Mouse (Mus musculus): ENCODE data around the gene Efna1. TPM values are rescaled to one million over a fixed set of nuclear protein-coding genes. Genes with fewer than 3 reads are reported as not detected.
A peak's percentile ranks its signal among the peaks of the same experiment; 100 is the strongest.

Gene Efna1
- polyA plus RNA-seq, 1 experiment from 2014 or later: 174 TPM

GRCm38 (mm10) chr3:89229276-89229675, 51.7 kb downstream of the Efna1 start:
- peak; percentile 75 for DNase-seq (ENCODE audit: low spot score)
- no peaks in the 10 kb centered on the region for H3K9me3 ChIP-seq (ENCODE audit: low read length)
- no peaks in the 10 kb centered on the region for H3K36me3 ChIP-seq (ENCODE audit: insufficient read depth, low read length)
- 37% methylated on average over 4 of the region's 4 CpGs for WGBS
- H3K9ac ChIP-seq (replicated peaks; ENCODE audit: low read depth): no peak overlapping the region; the same call in 1 of the 2 replicates
- H3K27me3 ChIP-seq (replicated peaks; ENCODE audit: insufficient read depth, low read length): no peaks in the 10 kb centered on the region
- no peak for TF ChIP-seq CTCF (IDR thresholded peaks at IDR 0.05)
- no peak for TF ChIP-seq EP300 (IDR thresholded peaks at IDR 0.05)
- peak overlapping the region; percentile 85 for H3K27ac ChIP-seq (ENCODE audit: low read length)
- H3K4me3 ChIP-seq (ENCODE audit: low read depth, low read length): peak overlapping the region; percentile 36
- ATAC-seq: no peak
- peak overlapping the region; percentile 69 for H3K4me2 ChIP-seq (replicated peaks; ENCODE audit: low read depth, low read length)
- H3K4me1 ChIP-seq (ENCODE audit: insufficient read depth, low read depth, low read length): peaks cover 18% of the 10 kb centered on the region

GRCm38 (mm10) chr3:89228836-89229235, 52.1 kb downstream of the Efna1 start, which contains the start of gene Muc1:
Gene Muc1 (plus strand): TSS chr3:89229057.
- H3K27me3 ChIP-seq (replicated peaks; ENCODE audit: insufficient read depth, low read length): no peaks in the 10 kb centered on the region
- H3K4me2 ChIP-seq (replicated peaks; ENCODE audit: low read depth, low read length): peak within 1 kb of the TSS; percentile 69
- ATAC-seq (peak; percentile 54), DNase-seq (ENCODE audit: low spot score) (peak; percentile 86)
- peaks cover 18% of the 10 kb centered on the region for H3K4me1 ChIP-seq (ENCODE audit: insufficient read depth, low read depth, low read length)
- no peaks in the 10 kb centered on the region for H3K9me3 ChIP-seq (ENCODE audit: low read length)
- H3K27ac ChIP-seq (ENCODE audit: low read length): peak within 1 kb of the TSS; percentile 85
- H3K36me3 ChIP-seq (ENCODE audit: insufficient read depth, low read length): no peaks in the 10 kb centered on the region
- H3K9ac ChIP-seq (replicated peaks; ENCODE audit: low read depth): peak within 1 kb of the TSS; percentile 20; the same call in 1 of the 2 replicates
- H3K4me3 ChIP-seq (ENCODE audit: low read depth, low read length): peak within 1 kb of the TSS; percentile 36
- 16% methylated on average over 10 of the region's 10 CpGs for WGBS
- no peak for TF ChIP-seq EP300 (IDR thresholded peaks at IDR 0.05)
- no peak for TF ChIP-seq CTCF (IDR thresholded peaks at IDR 0.05)

GRCm38 (mm10) chr3:89228180-89228549, 52.8 kb downstream of the Efna1 start:
- peak overlapping the region; percentile 69 for H3K4me2 ChIP-seq (replicated peaks; ENCODE audit: low read depth, low read length)
- H3K27me3 ChIP-seq (replicated peaks; ENCODE audit: insufficient read depth, low read length): no peaks in the 10 kb centered on the region
- DNase-seq (ENCODE audit: low spot score): peak; percentile 96

GRCm38 (mm10) chr3:89227307-89228179, 53.4 kb downstream of the Efna1 start:
- Histone ChIP-seq H3K4me1 (ENCODE audit: insufficient read depth, low read depth, low read length) (peaks cover 11% of the 10 kb centered on the region), H3K9ac (replicated peaks; ENCODE audit: low read depth) (no peak overlapping the region; the same call in 1 of the 2 replicates), H3K27ac (ENCODE audit: low read length) (peak overlapping the region; percentile 85), H3K9me3 (ENCODE audit: low read length) (no peaks in the 10 kb centered on the region), H3K4me3 (ENCODE audit: low read depth, low read length) (peak overlapping the region; percentile 36), H3K4me2 (replicated peaks; ENCODE audit: low read depth, low read length) (peak overlapping the region; percentile 69), H3K36me3 (ENCODE audit: insufficient read depth, low read length) (no peaks in the 10 kb centered on the region), H3K27me3 (replicated peaks; ENCODE audit: insufficient read depth, low read length) (no peaks in the 10 kb centered on the region)
- DNase-seq (ENCODE audit: low spot score) (peak; percentile 96), ATAC-seq (peak; percentile 78)
- 5% methylated on average over 41 of the region's 41 CpGs for WGBS
- TF ChIP-seq CTCF (IDR thresholded peaks at IDR 0.05) (no peak), EP300 (IDR thresholded peaks at IDR 0.05) (no peak)

More at GRCm38 (mm10) chr3:89228180-89228549, 52.8 kb downstream of the Efna1 start:
- H3K36me3 ChIP-seq (ENCODE audit: insufficient read depth, low read length): no peaks in the 10 kb centered on the region
- peak overlapping the region; percentile 85 for H3K27ac ChIP-seq (ENCODE audit: low read length)
- peak; percentile 62 for ATAC-seq
- H3K9ac ChIP-seq (replicated peaks; ENCODE audit: low read depth): 0 out of 2 replicates have a peak overlapping the region, but pooled peaks have one; percentile 19
- TF ChIP-seq EP300 (IDR thresholded peaks at IDR 0.05): no peak; the same call in none of the 2 replicates
- TF ChIP-seq CTCF (IDR thresholded peaks at IDR 0.05): peak; percentile 96
- H3K4me3 ChIP-seq (ENCODE audit: low read depth, low read length): peak overlapping the region; percentile 36
- H3K4me1 ChIP-seq (ENCODE audit: insufficient read depth, low read depth, low read length): peaks cover 15% of the 10 kb centered on the region
- no peaks in the 10 kb centered on the region for H3K9me3 ChIP-seq (ENCODE audit: low read length)
- 0% methylated on average over 20 of the region's 20 CpGs for WGBS

GRCm38 (mm10) chr3:89226900-89227299, 54.0 kb downstream of the Efna1 start, which contains the start of gene Mtx1:
Gene Mtx1 (minus strand): TSS chr3:89227088.
- TF ChIP-seq EP300 (IDR thresholded peaks at IDR 0.05): no peak
- TF ChIP-seq CTCF (IDR thresholded peaks at IDR 0.05): no peak
- no peaks in the 10 kb centered on the region for H3K36me3 ChIP-seq (ENCODE audit: insufficient read depth, low read length)
- H3K4me3 ChIP-seq (ENCODE audit: low read depth, low read length): peak within 1 kb of the TSS; percentile 36
- peak within 1 kb of the TSS; percentile 85 for H3K27ac ChIP-seq (ENCODE audit: low read length)
- WGBS: 6% methylated on average over 13 of the region's 21 CpGs
- peak within 1 kb of the TSS; percentile 69 for H3K4me2 ChIP-seq (replicated peaks; ENCODE audit: low read depth, low read length)
- peaks cover 11% of the 10 kb centered on the region for H3K4me1 ChIP-seq (ENCODE audit: insufficient read depth, low read depth, low read length)
- no peaks in the 10 kb centered on the region for H3K9me3 ChIP-seq (ENCODE audit: low read length)
- H3K9ac ChIP-seq (replicated peaks; ENCODE audit: low read depth): no peak within 1 kb of the TSS; the same call in 1 of the 2 replicates
- no peaks in the 10 kb centered on the region for H3K27me3 ChIP-seq (replicated peaks; ENCODE audit: insufficient read depth, low read length)
- ATAC-seq: no peak
- no peak for DNase-seq (ENCODE audit: low spot score)

GRCm38 (mm10) chr3:89226361-89226760, 54.6 kb downstream of the Efna1 start:
- Histone ChIP-seq H3K27ac (ENCODE audit: low read length) (no peak overlapping the region), H3K27me3 (replicated peaks; ENCODE audit: insufficient read depth, low read length) (no peaks in the 10 kb centered on the region), H3K9me3 (ENCODE audit: low read length) (no peaks in the 10 kb centered on the region), H3K4me3 (ENCODE audit: low read depth, low read length) (0 out of 2 replicates have a peak overlapping the region, but pooled peaks have one; percentile 36), H3K9ac (replicated peaks; ENCODE audit: low read depth) (no peak overlapping the region), H3K4me1 (ENCODE audit: insufficient read depth, low read depth, low read length) (peaks cover 11% of the 10 kb centered on the region), H3K36me3 (ENCODE audit: insufficient read depth, low read length) (no peaks in the 10 kb centered on the region), H3K4me2 (replicated peaks; ENCODE audit: low read depth, low read length) (peak overlapping the region; percentile 69)
- DNase-seq (ENCODE audit: low spot score) (no peak), ATAC-seq (no peak)
- TF ChIP-seq CTCF (IDR thresholded peaks at IDR 0.05) (no peak), EP300 (IDR thresholded peaks at IDR 0.05) (no peak)
- 28% methylated on average over 11 of the region's 11 CpGs for WGBS
